Mouse (Mus musculus): ENCODE results near the gene D030056L22Rik. TPM values are rescaled to one million over a fixed set of nuclear protein-coding genes. Genes with fewer than 3 reads are reported as not detected.

Gene D030056L22Rik
- total RNA-seq, 4 experiments from 2014 or later: 18.5 to 22.1 (median 20.3) TPM

GRCm38 (mm10) chr19:18731077-18731476 is 18.1 kb downstream of the D030056L22Rik start:
- DNase-seq (ENCODE audit: low spot score in 2 of 2): no peak

- no peak for DNase-seq (ENCODE audit: low spot score in 2 of 2)
Observed at GRCm38 (mm10) chr19:18735901-18736300, 22.9 kb downstream of the D030056L22Rik start.

- DNase-seq (ENCODE audit: low spot score in 2 of 2): no peak
Observed at GRCm38 (mm10) chr19:18739146-18739545, 26.2 kb downstream of the D030056L22Rik start.

GRCm38 (mm10) chr19:18743946-18744345 is 31.0 kb downstream of the D030056L22Rik start:
- no peak for DNase-seq (ENCODE audit: low spot score in 2 of 2)

GRCm38 (mm10) chr19:18746576-18747340 is 33.8 kb downstream of the D030056L22Rik start:
- DNase-seq (ENCODE audit: low spot score in 2 of 2): no peak

DNA sequence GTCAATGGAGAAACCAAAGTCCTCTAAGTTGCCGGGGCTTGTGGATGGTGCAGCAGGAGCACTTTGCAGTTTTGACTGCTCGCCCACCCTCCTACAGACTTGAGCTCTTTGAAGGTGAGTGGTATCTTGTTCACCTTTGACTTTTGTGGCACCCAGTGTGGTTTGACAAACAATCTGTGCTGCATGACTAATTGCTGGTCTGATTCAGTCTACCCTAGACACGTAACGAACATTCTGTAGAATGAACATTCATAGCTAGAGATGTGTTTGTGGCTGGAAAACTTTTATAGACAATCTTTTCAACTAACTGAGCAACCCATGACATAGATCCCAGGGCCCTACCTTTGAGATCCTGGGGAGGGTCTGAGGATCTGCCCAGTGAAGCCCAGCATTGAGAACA is 34.4 kb downstream of the D030056L22Rik start:
- no peak for DNase-seq (ENCODE audit: low spot score in 2 of 2)

- no peak for DNase-seq (ENCODE audit: low spot score in 2 of 2)
Observed at GRCm38 (mm10) chr19:18749598-18750339, 36.8 kb downstream of the D030056L22Rik start, which contains the start of gene Trpm6. Trpm6 (plus strand) TSS chr19:18749983.

- no peak for DNase-seq (ENCODE audit: low spot score in 2 of 2)
Observed at GRCm38 (mm10) chr19:18757191-18757590, 44.2 kb downstream of the D030056L22Rik start.

- no peak for DNase-seq (ENCODE audit: low spot score in 2 of 2)
Observed at GRCm38 (mm10) chr19:18757706-18758105, 44.7 kb downstream of the D030056L22Rik start.

GRCm38 (mm10) chr19:18758269-18758668 is 45.3 kb downstream of the D030056L22Rik start:
- DNase-seq (ENCODE audit: low spot score in 2 of 2): no peak

DNA sequence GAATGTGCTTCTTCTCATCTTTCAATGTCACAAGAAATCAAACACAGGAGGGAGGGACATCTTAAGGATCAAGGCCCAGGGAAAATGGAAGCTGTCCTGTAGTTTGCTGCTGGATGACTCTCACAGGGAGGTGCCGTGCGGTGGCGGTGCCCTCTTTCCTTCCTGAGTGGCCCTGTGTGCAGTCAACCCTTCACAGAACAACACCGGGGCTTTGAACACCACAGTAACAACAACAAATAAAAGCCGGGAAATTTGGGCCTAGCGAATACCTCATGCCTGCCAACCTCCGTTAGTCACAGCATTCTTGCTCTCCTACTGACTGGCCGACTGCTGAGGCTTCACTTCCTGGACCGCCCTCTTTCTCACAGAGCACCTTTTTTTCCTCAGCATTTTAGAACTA is 45.9 kb downstream of the D030056L22Rik start:
- DNase-seq (ENCODE audit: low spot score in 2 of 2): no peak

- DNase-seq (ENCODE audit: low spot score in 2 of 2): no peak
Observed at GRCm38 (mm10) chr19:18766399-18766798, 53.4 kb downstream of the D030056L22Rik start.

Other genes starting within 250 kb of the D030056L22Rik start
- 10 to 100 TPM; 16.3 to 22.2 (median 18.3) TPM for gene Ostf1, start 81.4 kb upstream of the D030056L22Rik start, total RNA-seq (2022)
- 1 to 10 TPM; 4.9 to 6.5 (median 5.6) TPM for gene Nmrk1, start 81.2 kb upstream of the D030056L22Rik start, total RNA-seq (2022)
- gene Carnmt1, start 42.4 kb upstream of the D030056L22Rik start, total RNA-seq (2022): 10 to 100 TPM in 3 of 4 experiments, 1 to 10 TPM in 1; 9.1 to 11.1 (median 10.6) TPM
- under 1 TPM; 0.34 to 0.46 (median 0.43) TPM for gene Trpm6, start 36.8 kb downstream of the D030056L22Rik start, total RNA-seq (2022)

Data from left cerebral cortex, adult 8-10 months (tissue).